Mouse (Mus musculus) intestine, embryonic 14.5 days (tissue): ENCODE data around the gene Lrrk1. TPM values are rescaled to one million over a fixed set of nuclear protein-coding genes. Genes with fewer than 3 reads are reported as not detected.
A peak's percentile ranks its signal among the peaks of the same experiment; 100 is the strongest.

ENCODE experiments used
- ATAC-seq: fragments of 200-750 bp; cut with Nextera tagmentation; replicated peaks from 2 replicates; pipeline ENCODE4 v1.8.0; 2017; ENCODE audit warnings: low read depth, moderate number of reproducible peaks, moderate TSS enrichment, moderate library complexity; ENCODE audit not compliant: low FRiP score, low TSS enrichment
- DNase-seq: peaks from one replicate; pipeline ENCODE4 v3.0.0-alpha.2; 2018; ENCODE audit warnings: low spot score
- H3K27ac ChIP-seq: fragments of 300-500 bp; sonication (generic); 2 replicates; pipeline ENCODE4 v1.5.1; 2014; ENCODE audit warnings: low read depth, mild to moderate bottlenecking, control low read depth
- H3K27me3 ChIP-seq: fragments of 300-500 bp; sonication (generic); replicated peaks from 2 replicates; pipeline ENCODE4 v1.6.1; 2014; ENCODE audit warnings: low read length, control low read depth; ENCODE audit not compliant: control insufficient read depth, insufficient read depth
- H3K36me3 ChIP-seq: fragments of 300-500 bp; sonication (generic); 2 replicates; pipeline ENCODE4 v1.6.1; 2014; ENCODE audit warnings: low read length, control low read depth; ENCODE audit not compliant: control insufficient read depth, insufficient read depth
- H3K4me1 ChIP-seq: fragments of 300-500 bp; sonication (generic); replicated peaks from 2 replicates; pipeline ENCODE4 v1.6.1; 2014; ENCODE audit warnings: low read length, control low read depth, mixed read lengths; ENCODE audit not compliant: control insufficient read depth, insufficient read depth
- H3K4me2 ChIP-seq: fragments of 300-500 bp; sonication (generic); 2 replicates; pipeline ENCODE4 v1.6.1; 2014; ENCODE audit warnings: low read length
- H3K4me3 ChIP-seq: fragments of 300-500 bp; sonication (generic); 2 replicates; pipeline ENCODE4 v1.5.1; 2014; ENCODE audit warnings: low read depth, low read length, control low read depth, mixed read lengths
- H3K9ac ChIP-seq: fragments of 300-500 bp; sonication (generic); 2 replicates; pipeline ENCODE4 v1.6.1; 2014; ENCODE audit warnings: mild to moderate bottlenecking, low read length
- H3K9me3 ChIP-seq: fragments of 300-500 bp; sonication (generic); 2 replicates; pipeline ENCODE4 v1.6.1; 2016; ENCODE audit warnings: low read length, control low read depth; ENCODE audit not compliant: control insufficient read depth
- WGBS: fragments of 180-500 bp; shearing (Covaris S2); extraction: QIAGEN DNeasy Blood & Tissue Kit; methylation state at CpG from one replicate; pipeline ENCODE4 v1.1.7; 2014; 5-methylcytosine and 5-hydroxymethylcytosine counted together
- polyA plus RNA-seq: library from polyadenylated mRNA; unstranded; fragments of >200 nt; fragmentation: Nextera tagmentation; extraction: Ambion mirVana; gene quantifications from 2 replicates; pipeline ENCODE4 v1.2.1, GENCODE M21; 2014

Gene Lrrk1
- polyA plus RNA-seq, 1 experiment from 2014 or later = 16.9 TPM

DNA sequence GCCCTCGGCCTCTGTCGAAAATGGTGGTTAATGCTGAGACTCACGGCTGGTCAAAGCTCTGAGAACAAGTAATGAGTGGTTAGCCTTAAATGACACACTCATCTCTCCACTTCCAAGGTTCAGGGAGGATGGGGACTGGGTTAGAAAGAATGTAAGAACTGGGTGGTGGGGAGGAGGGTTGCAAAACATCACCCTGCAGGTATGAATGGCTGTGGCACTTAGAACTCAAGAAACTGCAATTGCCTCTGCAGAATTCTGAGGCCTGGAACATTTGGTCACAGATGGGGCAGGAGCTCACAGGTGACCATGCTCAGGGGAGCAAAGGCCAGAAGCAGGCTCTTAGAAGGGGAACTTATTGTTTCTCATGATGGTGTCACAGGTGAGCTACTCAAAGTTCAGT is 29.7 kb downstream of the Lrrk1 start:
- no peaks in the 10 kb centered on the region for H3K4me1 ChIP-seq
- H3K9me3 ChIP-seq = 0 out of 2 replicates have a peak, but pooled peaks cover 7% of the 10 kb centered on the region
- H3K27me3 ChIP-seq = no peaks in the 10 kb centered on the region
- no peak overlapping the region for H3K9ac ChIP-seq
- H3K36me3 ChIP-seq = 0 out of 2 replicates have a peak, but pooled peaks cover 5% of the 10 kb centered on the region
- no peak overlapping the region for H3K27ac ChIP-seq
- DNase-seq (no peak), ATAC-seq (no peak)
- no peak overlapping the region for H3K4me2 ChIP-seq
- 88% methylated on average over 3 of the region's 3 CpGs for WGBS
- no peak overlapping the region for H3K4me3 ChIP-seq

DNA sequence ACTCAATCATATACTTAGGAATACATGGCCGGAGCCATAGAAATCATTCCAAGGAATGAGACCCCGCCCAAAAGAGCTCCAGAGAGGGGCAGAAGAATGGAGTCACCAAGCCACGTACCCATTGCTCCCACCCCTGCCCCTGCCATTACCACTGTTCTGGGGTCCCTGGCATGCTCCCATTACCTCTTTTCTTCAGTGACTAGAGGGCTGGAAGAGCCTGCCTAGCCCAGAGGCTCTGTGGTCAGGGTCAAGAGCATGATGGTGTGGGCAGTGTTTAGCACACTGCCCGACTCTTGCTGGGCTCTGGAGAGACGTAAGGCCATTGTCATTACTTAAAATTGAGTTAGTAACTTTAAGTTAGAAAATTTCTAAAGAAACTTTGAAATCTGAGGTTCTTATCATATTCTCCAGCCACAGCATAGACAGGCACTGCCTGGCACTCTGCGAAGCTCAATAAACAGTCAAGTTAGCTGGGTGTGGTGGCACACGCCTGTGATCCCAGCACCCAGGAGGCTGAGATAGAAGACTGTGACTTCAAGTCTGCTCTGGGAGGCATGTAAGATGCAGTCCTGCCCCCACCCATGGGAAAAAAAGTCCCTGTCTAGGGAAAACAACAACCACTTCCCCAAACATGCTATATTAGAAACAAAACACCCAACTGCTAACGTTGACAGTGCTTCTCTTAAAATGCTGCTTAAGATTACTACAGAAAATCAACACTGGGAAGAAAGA is 32.2 kb downstream of the Lrrk1 start:
- no peaks in the 10 kb centered on the region for H3K27me3 ChIP-seq
- WGBS = 90% methylated on average over 8 of the region's 8 CpGs
- H3K9me3 ChIP-seq = 0 out of 2 replicates have a peak, but pooled peaks cover 3% of the 10 kb centered on the region

DNA sequence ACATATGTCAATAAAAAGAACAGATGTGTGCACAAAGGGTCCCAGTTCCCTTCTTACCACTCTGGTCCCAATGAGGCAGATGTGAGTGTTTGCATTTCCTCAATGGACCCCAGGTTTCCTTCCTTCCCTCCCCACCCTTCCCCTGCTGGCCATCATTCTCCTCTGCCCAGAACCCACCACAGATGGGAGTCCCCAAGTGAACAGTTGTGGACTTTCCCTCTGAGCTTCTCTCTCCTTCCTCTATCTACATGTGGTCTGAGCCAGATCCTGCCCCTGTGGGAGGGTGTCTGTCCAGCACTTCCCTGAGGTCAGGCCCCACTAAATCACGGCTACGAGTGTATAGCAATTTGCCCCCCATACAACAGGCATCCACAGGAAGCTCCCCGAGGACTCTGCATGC is 33.2 kb downstream of the Lrrk1 start:
- H3K4me3 ChIP-seq = no peak overlapping the region
- no peak overlapping the region for H3K27ac ChIP-seq
- no peaks in the 10 kb centered on the region for H3K9me3 ChIP-seq
- H3K4me2 ChIP-seq = no peak overlapping the region
- no peaks in the 10 kb centered on the region for H3K27me3 ChIP-seq
- no peaks in the 10 kb centered on the region for H3K4me1 ChIP-seq
- DNase-seq (no peak), ATAC-seq (no peak)
- WGBS = 43% methylated on average over 3 of the region's 3 CpGs
- no peak overlapping the region for H3K9ac ChIP-seq
- no peaks in the 10 kb centered on the region for H3K36me3 ChIP-seq

More for the DNA sequence above, 32.2 kb downstream of the Lrrk1 start:
- ATAC-seq = no peak
- no peak overlapping the region for H3K9ac ChIP-seq
- H3K4me1 ChIP-seq = no peaks in the 10 kb centered on the region
- 0 out of 2 replicates have a peak, but pooled peaks cover 5% of the 10 kb centered on the region for H3K36me3 ChIP-seq
- H3K27ac ChIP-seq = no peak overlapping the region
- no peak overlapping the region for H3K4me3 ChIP-seq
- DNase-seq = no peak
- no peak overlapping the region for H3K4me2 ChIP-seq

DNA sequence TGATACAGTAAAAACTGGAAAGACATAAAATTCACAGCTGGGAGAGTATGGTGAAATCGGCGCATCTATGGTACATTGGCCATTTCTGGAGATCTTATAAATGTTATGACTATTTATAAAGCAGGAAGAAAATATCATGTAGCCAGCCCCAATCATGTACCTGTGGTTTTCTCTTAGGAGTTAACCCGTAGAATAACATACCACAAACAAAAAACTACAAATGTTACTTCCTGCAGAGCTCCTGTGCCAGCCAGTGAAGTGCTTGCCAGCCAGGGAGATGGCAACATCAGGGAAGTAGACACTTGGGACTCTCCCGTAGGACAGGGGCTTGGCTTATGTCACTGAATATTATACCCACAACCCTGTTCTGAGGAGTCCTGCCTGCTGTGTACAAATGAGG is 37.1 kb downstream of the Lrrk1 start:
- Histone ChIP-seq H3K4me2 (no peak overlapping the region), H3K4me3 (no peak overlapping the region), H3K36me3 (no peaks in the 10 kb centered on the region), H3K9ac (no peak overlapping the region), H3K9me3 (no peaks in the 10 kb centered on the region), H3K27me3 (no peaks in the 10 kb centered on the region), H3K27ac (no peak overlapping the region), H3K4me1 (0 out of 2 replicates have a peak, but pooled peaks cover 4% of the 10 kb centered on the region)
- WGBS = 77% methylated on average over 4 of the region's 4 CpGs
- ATAC-seq (no peak), DNase-seq (no peak)

DNA sequence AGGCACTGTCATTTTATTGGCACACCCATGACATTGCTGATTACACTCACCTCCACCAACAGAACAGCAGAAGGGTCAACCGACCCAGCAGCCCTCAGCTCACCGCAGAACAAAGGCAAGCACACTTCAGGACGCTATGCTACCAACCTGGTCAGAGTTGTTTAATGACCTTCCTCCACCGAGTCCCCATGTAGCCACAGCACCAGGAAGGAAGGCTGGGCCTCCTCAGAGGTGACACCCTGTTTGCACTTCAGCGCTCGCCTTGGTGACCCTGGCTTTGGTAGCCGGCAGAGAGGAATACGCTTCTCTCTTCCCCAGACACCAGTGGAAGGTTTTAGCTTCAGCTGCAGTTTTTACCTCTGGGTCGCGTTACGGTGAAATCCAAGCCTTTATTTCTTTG is 38.5 kb downstream of the Lrrk1 start:
- ATAC-seq (no peak), DNase-seq (no peak)
- no peak overlapping the region for H3K27ac ChIP-seq
- H3K27me3 ChIP-seq = no peaks in the 10 kb centered on the region
- H3K36me3 ChIP-seq = no peaks in the 10 kb centered on the region
- 0 out of 2 replicates have a peak, but pooled peaks cover 4% of the 10 kb centered on the region for H3K4me1 ChIP-seq
- 43% methylated on average over 11 of the region's 11 CpGs for WGBS
- no peak overlapping the region for H3K4me2 ChIP-seq
- H3K4me3 ChIP-seq = no peak overlapping the region
- no peak overlapping the region for H3K9ac ChIP-seq
- no peaks in the 10 kb centered on the region for H3K9me3 ChIP-seq

DNA sequence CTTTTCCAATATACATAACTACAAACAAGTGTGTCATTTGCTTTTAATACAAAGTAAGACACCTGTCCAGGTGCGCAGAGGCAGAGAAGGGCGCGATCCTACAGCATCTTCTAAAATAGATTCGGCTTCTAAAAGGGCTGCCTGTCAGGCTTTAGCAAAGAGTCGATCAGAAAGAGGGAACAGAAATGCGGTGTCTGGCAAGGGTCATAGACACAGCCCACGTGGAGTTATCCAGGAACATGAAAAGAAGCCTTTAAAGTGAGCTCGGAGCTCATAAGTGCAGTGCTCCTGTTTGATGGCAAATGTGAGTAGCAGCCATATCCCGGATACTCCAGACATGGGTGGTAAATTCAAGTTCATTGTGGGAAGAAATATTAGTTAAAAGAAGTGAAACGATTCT is 39.6 kb downstream of the Lrrk1 start:
- 84% methylated on average over 10 of the region's 10 CpGs for WGBS
- ATAC-seq = no peak
- H3K9me3 ChIP-seq = no peaks in the 10 kb centered on the region
- no peaks in the 10 kb centered on the region for H3K27me3 ChIP-seq
- 0 out of 2 replicates have a peak, but pooled peaks cover 4% of the 10 kb centered on the region for H3K4me1 ChIP-seq
- H3K9ac ChIP-seq = no peak overlapping the region
- H3K36me3 ChIP-seq = no peaks in the 10 kb centered on the region
- no peak overlapping the region for H3K27ac ChIP-seq
- H3K4me2 ChIP-seq = no peak overlapping the region
- DNase-seq = no peak
- H3K4me3 ChIP-seq = no peak overlapping the region

DNA sequence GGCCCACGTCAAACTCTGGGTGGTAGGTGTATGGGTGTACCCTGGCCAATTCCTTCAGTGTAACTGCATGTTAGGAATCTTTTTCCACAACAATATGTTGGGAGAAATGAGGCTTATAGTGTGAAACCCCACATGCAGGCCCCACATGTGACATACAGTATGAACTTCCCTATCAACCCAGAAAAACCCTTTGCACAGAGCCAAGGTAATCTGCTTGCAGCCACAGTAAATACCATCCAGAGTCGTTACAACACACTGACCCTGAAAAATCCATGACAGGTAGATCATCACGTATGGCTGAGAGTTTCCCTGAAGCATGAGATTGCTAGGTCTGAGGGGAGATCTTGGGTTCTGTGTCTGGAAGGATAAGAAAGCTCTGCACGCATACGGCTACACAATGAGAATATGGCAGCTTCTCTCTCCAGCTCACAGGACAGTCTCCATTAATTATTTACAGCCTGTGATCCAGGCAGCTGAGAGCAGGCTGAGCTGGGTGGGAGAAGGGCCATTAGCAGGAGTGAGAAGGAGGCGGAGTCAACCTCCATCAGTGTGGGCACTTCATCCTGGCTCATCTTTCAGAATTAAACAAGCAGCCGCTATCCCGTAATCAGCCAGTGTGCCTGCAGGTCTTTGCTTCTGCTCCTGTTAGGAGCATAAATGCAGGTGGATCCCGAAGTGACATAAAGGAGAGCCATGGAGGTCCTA is 41.0 kb downstream of the Lrrk1 start:
- ATAC-seq = 0 out of 2 replicates have a peak, but pooled peaks have one; percentile 66
- no peak overlapping the region for H3K27ac ChIP-seq
- H3K27me3 ChIP-seq = no peaks in the 10 kb centered on the region
- 0 out of 2 replicates have a peak, but pooled peaks cover 4% of the 10 kb centered on the region for H3K4me1 ChIP-seq
- no peak overlapping the region for H3K4me3 ChIP-seq
- DNase-seq = no peak
- no peak overlapping the region for H3K4me2 ChIP-seq
- no peaks in the 10 kb centered on the region for H3K9me3 ChIP-seq
- no peaks in the 10 kb centered on the region for H3K36me3 ChIP-seq
- H3K9ac ChIP-seq = no peak overlapping the region
- 33% methylated on average over 9 of the region's 9 CpGs for WGBS

DNA sequence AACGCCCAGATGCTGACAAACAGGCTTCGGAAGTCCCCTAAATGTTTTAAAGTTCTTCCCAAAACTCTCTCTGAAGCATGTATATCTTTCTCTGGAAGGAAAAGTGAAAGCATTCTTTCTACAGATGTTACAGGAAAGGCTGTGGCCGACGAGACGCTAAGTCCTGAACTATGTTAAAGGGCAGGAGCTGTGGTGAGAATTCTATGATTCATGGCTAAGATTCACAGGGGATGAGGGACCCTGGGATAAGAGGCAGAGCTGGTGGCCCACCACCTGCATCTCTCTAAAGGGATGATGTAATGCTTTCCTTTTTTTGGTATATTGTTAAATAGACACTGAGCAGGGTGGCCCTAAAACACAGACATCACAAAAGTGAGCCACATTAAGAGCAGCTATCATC is 44.8 kb downstream of the Lrrk1 start:
- H3K36me3 ChIP-seq = no peaks in the 10 kb centered on the region
- H3K4me2 ChIP-seq = no peak overlapping the region
- WGBS = 56% methylated on average over 5 of the region's 5 CpGs
- DNase-seq = no peak
- H3K4me1 ChIP-seq = peaks cover 19% of the 10 kb centered on the region
- no peaks in the 10 kb centered on the region for H3K27me3 ChIP-seq
- H3K27ac ChIP-seq = no peak overlapping the region
- no peaks in the 10 kb centered on the region for H3K9me3 ChIP-seq
- ATAC-seq = no peak
- peak overlapping the region; percentile 20; the same call in 1 of the 2 replicates for H3K9ac ChIP-seq
- H3K4me3 ChIP-seq = no peak overlapping the region
